Mouse (Mus musculus): ENCODE results near the gene Eno2.

Eno2 gene

GRCm38 (mm10) chr6:124712918-124713317, 56.6 kb downstream of the Eno2 start:
- no peak for DNase-seq (ENCODE audit: low read depth in 1 of 2, low spot score in 2 of 2)

GRCm38 (mm10) chr6:124711824-124712782, 57.4 kb downstream of the Eno2 start, which contains the start of the genes Emg1 and Phb2:
Emg1 (minus strand) TSS chr6:124712178.
Phb2 (plus strand) TSS chr6:124712336.
- DNase-seq (ENCODE audit: low read depth in 1 of 2, low spot score in 2 of 2): peak; percentile 91 to 97
